Mouse (Mus musculus) neural tube, embryonic 14.5 days (tissue): ENCODE results near the gene Cebpa. TPM values are rescaled to one million over a fixed set of nuclear protein-coding genes. Genes with fewer than 3 reads are reported as not detected.

ENCODE experiments used
- ATAC-seq: fragments of 200-750 bp; cut with Nextera tagmentation; 2 replicates; pipeline ENCODE4 v1.8.0; 2017; ENCODE audit warnings: low read depth, mild to moderate bottlenecking, moderate TSS enrichment, moderate library complexity
- H3K27ac ChIP-seq: fragments of 300-500 bp; sonication (generic); 2 replicates; pipeline ENCODE4 v1.5.1; 2014; ENCODE audit warnings: low read depth, mild to moderate bottlenecking, control low read depth, low read length, moderate library complexity, mixed read lengths
- H3K27me3 ChIP-seq: fragments of 300-500 bp; sonication (generic); 2 replicates; pipeline ENCODE4 v1.6.1; 2014; ENCODE audit warnings: low read length; ENCODE audit not compliant: control insufficient read depth, insufficient read depth
- H3K36me3 ChIP-seq: fragments of 300-500 bp; sonication (generic); 2 replicates; pipeline ENCODE4 v1.6.1; 2014; ENCODE audit warnings: low read length, mixed read lengths; ENCODE audit not compliant: control insufficient read depth, insufficient read depth
- H3K4me1 ChIP-seq: fragments of 300-500 bp; sonication (generic); 2 replicates; pipeline ENCODE4 v1.6.1; 2014; ENCODE audit warnings: low read length; ENCODE audit not compliant: control insufficient read depth, insufficient read depth
- H3K4me2 ChIP-seq: fragments of 300-500 bp; sonication (generic); 2 replicates; pipeline ENCODE4 v1.6.1; 2014; ENCODE audit warnings: mild to moderate bottlenecking, low read depth, low read length, control low read depth
- H3K4me3 ChIP-seq: fragments of 300-500 bp; sonication (generic); 2 replicates; pipeline ENCODE4 v1.5.1; 2014; ENCODE audit warnings: low read depth, low read length, control low read depth, mixed read lengths
- H3K9ac ChIP-seq: fragments of 300-500 bp; sonication (generic); replicated peaks from 2 replicates; pipeline ENCODE4 v1.6.1; 2014; ENCODE audit warnings: low read depth, mild to moderate bottlenecking, control low read depth, low read length, mixed read lengths
- H3K9me3 ChIP-seq: fragments of 300-500 bp; sonication (generic); 2 replicates; pipeline ENCODE4 v1.6.1; 2016; ENCODE audit warnings: low read length; ENCODE audit not compliant: control insufficient read depth
- WGBS: fragments of 180-500 bp; shearing (Covaris S2); extraction: QIAGEN DNeasy Blood & Tissue Kit; methylation state at CpG from one replicate; pipeline ENCODE4 v1.1.7; 2014; 5-methylcytosine and 5-hydroxymethylcytosine counted together
- polyA plus RNA-seq: library from polyadenylated mRNA; unstranded; fragments of >200 nt; fragmentation: Nextera tagmentation; extraction: Ambion mirVana; gene quantifications from 2 replicates; pipeline ENCODE4 v1.2.1, GENCODE M21; 2014

Cebpa gene
- polyA plus RNA-seq, 1 experiment from 2014 or later: 0.62 TPM

GRCm38 (mm10) chr7:35150860-35151259, 31.8 kb downstream of the Cebpa start:
- no peak for ATAC-seq
- Histone ChIP-seq H3K4me3 (no peak overlapping the region), H3K9ac (no peak overlapping the region), H3K4me1 (0 out of 2 replicates have a peak, but pooled peaks cover 1% of the 10 kb centered on the region), H3K9me3 (no peaks in the 10 kb centered on the region), H3K4me2 (no peak overlapping the region), H3K27ac (no peak overlapping the region), H3K27me3 (no peaks in the 10 kb centered on the region), H3K36me3 (no peaks in the 10 kb centered on the region)
- WGBS: 90% methylated on average over 5 of the region's 5 CpGs

DNA sequence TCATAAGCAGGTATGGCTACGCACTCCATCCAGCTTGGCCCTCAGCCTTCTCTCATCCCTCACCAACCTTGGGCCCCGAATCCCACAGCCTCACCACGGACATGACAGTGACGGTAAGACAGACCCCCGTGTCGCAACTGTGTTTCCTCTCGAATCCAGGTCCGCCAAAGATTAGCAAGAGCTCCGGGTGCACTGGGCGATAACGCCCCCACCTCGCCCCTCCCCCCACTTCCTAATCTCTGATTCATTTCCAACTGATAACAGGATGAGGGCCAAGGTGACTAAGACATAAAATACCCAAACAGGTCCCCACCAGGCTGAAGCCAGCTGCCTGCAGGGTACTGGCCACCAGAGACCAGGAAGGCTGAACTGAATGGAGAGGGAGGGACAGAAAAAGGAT, 35.4 kb downstream of the Cebpa start:
- H3K27me3 ChIP-seq: no peaks in the 10 kb centered on the region
- WGBS: 85% methylated on average over 12 of the region's 12 CpGs
- H3K4me2 ChIP-seq: no peak overlapping the region
- no peak overlapping the region for H3K9ac ChIP-seq
- ATAC-seq: no peak
- H3K27ac ChIP-seq: no peak overlapping the region
- H3K36me3 ChIP-seq: no peaks in the 10 kb centered on the region
- no peaks in the 10 kb centered on the region for H3K9me3 ChIP-seq
- H3K4me3 ChIP-seq: no peak overlapping the region
- H3K4me1 ChIP-seq: no peaks in the 10 kb centered on the region

GRCm38 (mm10) chr7:35156561-35157477, 37.7 kb downstream of the Cebpa start:
- H3K9ac ChIP-seq: no peak overlapping the region
- H3K27ac ChIP-seq: no peak overlapping the region
- no peak for ATAC-seq
- no peaks in the 10 kb centered on the region for H3K9me3 ChIP-seq
- H3K36me3 ChIP-seq: no peaks in the 10 kb centered on the region
- WGBS: 73% methylated on average over 16 of the region's 16 CpGs
- H3K4me2 ChIP-seq: no peak overlapping the region
- no peaks in the 10 kb centered on the region for H3K4me1 ChIP-seq
- no peaks in the 10 kb centered on the region for H3K27me3 ChIP-seq
- no peak overlapping the region for H3K4me3 ChIP-seq

DNA sequence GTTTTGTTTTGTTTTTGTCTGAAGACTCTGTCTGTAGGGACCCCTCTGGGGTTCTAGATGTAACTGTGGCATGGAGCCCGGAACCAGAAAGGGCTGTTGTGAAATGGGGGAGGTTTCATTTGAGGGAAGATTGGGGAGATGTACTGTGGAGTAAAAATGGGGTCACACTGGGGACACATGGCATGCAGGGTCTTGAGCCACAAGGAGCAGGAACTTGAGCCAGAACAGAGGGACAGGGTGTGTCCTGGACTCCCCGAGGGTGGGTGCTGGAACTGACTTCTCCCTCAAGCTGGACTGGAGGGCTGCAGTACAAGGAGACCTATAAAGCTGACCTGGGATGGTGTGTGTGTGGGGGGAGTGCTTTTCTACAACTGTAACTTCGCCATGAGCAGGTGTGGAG, 38.4 kb downstream of the Cebpa start:
- Histone ChIP-seq H3K36me3 (no peaks in the 10 kb centered on the region), H3K9ac (no peak overlapping the region), H3K4me2 (no peak overlapping the region), H3K27ac (no peak overlapping the region), H3K9me3 (no peaks in the 10 kb centered on the region), H3K4me1 (no peaks in the 10 kb centered on the region), H3K27me3 (no peaks in the 10 kb centered on the region), H3K4me3 (no peak overlapping the region)
- ATAC-seq: no peak
- WGBS: 68% methylated on average over 3 of the region's 3 CpGs

DNA sequence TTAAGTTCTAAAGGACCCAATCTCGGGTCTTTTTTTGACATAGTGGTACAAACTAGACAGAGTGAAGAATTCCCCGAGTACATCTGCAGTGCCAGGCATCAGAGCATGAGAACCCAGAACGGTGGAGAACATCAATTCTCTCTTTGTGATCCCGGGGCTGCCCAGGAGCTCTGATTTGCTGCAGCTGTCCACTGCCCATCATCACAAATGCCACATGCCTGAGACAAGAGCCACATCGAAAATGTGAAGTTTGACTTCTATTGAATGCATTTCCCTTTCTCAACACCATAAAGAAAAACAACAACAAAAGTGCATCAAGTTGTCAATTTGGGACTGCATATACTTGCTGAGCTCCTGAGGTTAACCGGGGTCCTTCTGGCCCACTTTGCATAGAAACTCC, 43.4 kb downstream of the Cebpa start:
- Histone ChIP-seq H3K4me1 (no peaks in the 10 kb centered on the region), H3K4me3 (no peak overlapping the region), H3K27me3 (no peaks in the 10 kb centered on the region), H3K9me3 (no peaks in the 10 kb centered on the region), H3K9ac (no peak overlapping the region), H3K36me3 (no peaks in the 10 kb centered on the region), H3K27ac (no peak overlapping the region), H3K4me2 (no peak overlapping the region)
- no peak for ATAC-seq
- WGBS: 80% methylated on average over 6 of the region's 6 CpGs

- Histone ChIP-seq H3K27me3 (no peaks in the 10 kb centered on the region), H3K4me3 (no peak overlapping the region), H3K9me3 (no peaks in the 10 kb centered on the region), H3K36me3 (no peaks in the 10 kb centered on the region), H3K4me1 (no peaks in the 10 kb centered on the region), H3K27ac (no peak overlapping the region), H3K4me2 (no peak overlapping the region), H3K9ac (no peak overlapping the region)
- no peak for ATAC-seq
- 72% methylated on average over 7 of the region's 7 CpGs for WGBS
Observed at GRCm38 (mm10) chr7:35163600-35163999, 44.5 kb downstream of the Cebpa start.

DNA sequence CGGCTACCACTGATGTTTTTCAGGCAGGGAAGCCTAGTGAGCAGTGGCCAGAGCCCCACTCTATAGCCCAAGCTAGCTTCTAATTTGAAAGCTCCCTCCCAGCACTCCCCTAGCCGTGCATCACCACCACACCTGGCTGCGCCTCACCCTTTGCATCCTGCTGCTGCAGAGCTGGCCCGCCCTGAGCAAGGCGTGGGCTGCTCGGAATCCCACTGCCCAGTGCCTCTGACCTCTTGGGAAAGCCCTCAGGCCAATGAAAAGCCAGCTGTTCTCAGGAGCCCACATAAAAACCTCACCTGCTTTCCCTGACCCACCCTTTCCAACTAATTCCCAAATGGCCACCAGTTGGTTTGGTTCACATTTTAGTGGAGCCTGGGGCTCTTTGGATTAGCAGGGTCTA, 45.0 kb downstream of the Cebpa start:
- no peak overlapping the region for H3K4me2 ChIP-seq
- no peaks in the 10 kb centered on the region for H3K9me3 ChIP-seq
- no peak overlapping the region for H3K9ac ChIP-seq
- 82% methylated on average over 6 of the region's 6 CpGs for WGBS
- no peak for ATAC-seq
- no peak overlapping the region for H3K4me3 ChIP-seq
- H3K27me3 ChIP-seq: no peaks in the 10 kb centered on the region
- no peaks in the 10 kb centered on the region for H3K4me1 ChIP-seq
- H3K27ac ChIP-seq: no peak overlapping the region
- no peaks in the 10 kb centered on the region for H3K36me3 ChIP-seq

GRCm38 (mm10) chr7:35166988-35167387, 47.9 kb downstream of the Cebpa start:
- Histone ChIP-seq H3K27ac (no peak overlapping the region), H3K36me3 (no peaks in the 10 kb centered on the region), H3K9ac (no peak overlapping the region), H3K27me3 (no peaks in the 10 kb centered on the region), H3K4me2 (no peak overlapping the region), H3K4me1 (no peaks in the 10 kb centered on the region), H3K4me3 (no peak overlapping the region), H3K9me3 (no peaks in the 10 kb centered on the region)
- no peak for ATAC-seq
- 89% methylated on average over 5 of the region's 5 CpGs for WGBS

- Histone ChIP-seq H3K4me1 (no peaks in the 10 kb centered on the region), H3K27me3 (no peaks in the 10 kb centered on the region), H3K4me2 (no peak overlapping the region), H3K4me3 (no peak overlapping the region), H3K27ac (no peak overlapping the region), H3K36me3 (no peaks in the 10 kb centered on the region), H3K9ac (no peak overlapping the region), H3K9me3 (no peaks in the 10 kb centered on the region)
- no peak for ATAC-seq
- WGBS: 66% methylated on average over 2 of the region's 2 CpGs
Observed at GRCm38 (mm10) chr7:35167925-35168324, 48.8 kb downstream of the Cebpa start.
